Mouse (Mus musculus): Measurements from ENCODE around the gene Pde3b.
A peak's percentile ranks its signal among the peaks of the same experiment; 100 is the strongest.
"Not testable (repeated sequence)": the region's sequence is repeated elsewhere in the genome, so short reads cannot be mapped to it uniquely, and the experiment has no call there.

Pde3b gene

DNA sequence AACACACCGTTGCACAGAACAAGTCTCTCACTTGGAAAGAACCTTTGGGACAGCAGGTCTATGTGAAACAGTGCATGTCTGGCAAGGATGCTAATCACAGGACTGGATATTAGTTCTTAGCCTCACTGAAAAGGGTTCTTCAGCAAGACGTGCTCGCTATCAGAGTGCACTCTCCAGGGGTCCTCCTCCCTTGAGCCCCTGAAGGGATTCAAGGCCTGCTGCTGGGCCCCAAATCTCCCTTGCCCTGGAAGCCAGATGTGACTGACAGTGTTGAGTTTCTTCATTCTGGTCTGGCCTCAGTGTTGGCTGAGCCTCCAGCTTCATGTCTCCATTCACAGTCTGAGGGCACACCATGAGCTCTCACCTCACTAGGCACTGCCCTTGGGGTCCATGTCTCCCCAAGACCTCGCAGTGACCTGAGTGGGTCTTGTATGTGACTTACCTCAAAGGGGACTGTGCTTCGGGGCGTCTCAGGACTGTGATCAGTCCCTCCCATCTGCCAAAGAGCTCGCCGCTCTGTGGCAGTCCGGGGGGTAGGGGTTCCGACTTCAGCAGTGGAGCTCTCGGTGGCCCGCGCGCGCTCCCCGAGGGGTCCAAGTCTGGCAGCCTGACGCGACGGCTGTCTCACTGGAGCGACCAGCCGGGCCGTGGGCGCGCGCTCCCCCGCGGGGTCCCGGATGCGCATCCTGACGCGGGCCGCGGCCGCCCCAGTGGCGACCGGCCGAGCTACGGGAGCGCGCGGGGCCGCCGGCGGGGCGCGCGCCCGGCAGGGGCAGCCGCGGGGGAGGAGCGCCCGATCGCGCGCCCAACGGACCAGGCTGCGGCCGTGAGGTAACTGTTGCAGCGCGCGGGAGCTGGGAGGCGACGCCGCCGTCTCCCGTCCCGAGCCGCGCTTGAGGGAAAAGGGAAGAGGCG, at the start of gene Pde3b:
TSS of gene Pde3b (plus strand) at position 861 of the 915 bp plus-strand sequence.
- DNase-seq (ENCODE audit: low spot score in 2 of 2): peak; percentile 57 to 66

DNA sequence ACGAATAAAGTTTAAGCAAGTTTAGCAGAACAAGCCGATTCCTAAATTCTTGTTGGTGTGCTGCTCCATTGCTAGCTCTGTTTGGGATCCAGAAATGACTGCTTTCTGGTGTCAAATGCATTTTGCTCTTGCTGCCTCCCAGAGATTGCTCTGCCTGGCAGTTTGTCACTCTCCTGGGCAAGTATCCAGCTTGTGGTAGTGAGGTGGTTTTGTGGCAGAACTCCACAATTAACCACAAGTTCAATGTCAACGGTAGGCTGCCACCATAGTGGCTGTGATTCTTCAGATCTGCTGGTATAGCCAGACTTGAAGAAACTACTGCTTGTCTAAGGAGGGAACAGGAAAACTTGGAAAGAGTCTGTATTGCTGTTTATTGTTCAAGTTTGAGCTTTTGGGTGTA, 13.0 kb upstream of the Pde3b start:
- no peak for DNase-seq (ENCODE audit: low spot score in 2 of 2)

DNA sequence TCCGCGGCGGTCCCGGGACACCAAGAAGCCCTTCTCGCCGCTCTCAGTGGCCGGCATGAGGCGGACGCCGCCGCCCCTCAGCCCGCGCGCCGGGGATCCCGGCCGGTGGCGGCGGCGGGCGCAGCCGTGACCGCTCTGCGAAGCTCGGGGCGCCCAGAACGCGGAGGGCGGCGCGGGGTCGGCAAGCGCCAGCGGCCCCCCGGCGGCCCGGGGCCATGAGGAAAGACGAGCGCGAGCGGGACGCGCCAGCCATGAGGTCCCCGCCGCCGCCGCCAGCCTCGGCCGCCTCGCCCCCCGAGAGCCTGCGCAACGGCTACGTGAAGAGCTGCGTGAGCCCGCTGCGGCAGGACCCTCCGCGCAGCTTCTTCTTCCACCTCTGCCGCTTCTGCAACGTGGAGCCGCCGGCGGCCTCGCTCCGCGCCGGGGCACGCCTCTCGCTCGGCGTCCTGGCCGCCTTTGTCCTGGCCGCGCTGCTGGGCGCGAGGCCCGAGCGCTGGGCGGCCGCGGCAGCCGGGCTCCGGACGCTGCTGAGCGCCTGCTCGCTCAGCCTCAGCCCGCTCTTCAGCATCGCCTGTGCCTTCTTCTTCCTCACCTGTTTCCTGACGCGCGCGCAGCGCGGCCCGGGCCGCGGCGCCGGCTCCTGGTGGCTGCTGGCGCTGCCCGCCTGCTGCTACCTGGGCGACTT, 397 bp downstream of the Pde3b start:
- DNase-seq (ENCODE audit: low spot score in 2 of 2): peak; percentile 26 to 59

DNA sequence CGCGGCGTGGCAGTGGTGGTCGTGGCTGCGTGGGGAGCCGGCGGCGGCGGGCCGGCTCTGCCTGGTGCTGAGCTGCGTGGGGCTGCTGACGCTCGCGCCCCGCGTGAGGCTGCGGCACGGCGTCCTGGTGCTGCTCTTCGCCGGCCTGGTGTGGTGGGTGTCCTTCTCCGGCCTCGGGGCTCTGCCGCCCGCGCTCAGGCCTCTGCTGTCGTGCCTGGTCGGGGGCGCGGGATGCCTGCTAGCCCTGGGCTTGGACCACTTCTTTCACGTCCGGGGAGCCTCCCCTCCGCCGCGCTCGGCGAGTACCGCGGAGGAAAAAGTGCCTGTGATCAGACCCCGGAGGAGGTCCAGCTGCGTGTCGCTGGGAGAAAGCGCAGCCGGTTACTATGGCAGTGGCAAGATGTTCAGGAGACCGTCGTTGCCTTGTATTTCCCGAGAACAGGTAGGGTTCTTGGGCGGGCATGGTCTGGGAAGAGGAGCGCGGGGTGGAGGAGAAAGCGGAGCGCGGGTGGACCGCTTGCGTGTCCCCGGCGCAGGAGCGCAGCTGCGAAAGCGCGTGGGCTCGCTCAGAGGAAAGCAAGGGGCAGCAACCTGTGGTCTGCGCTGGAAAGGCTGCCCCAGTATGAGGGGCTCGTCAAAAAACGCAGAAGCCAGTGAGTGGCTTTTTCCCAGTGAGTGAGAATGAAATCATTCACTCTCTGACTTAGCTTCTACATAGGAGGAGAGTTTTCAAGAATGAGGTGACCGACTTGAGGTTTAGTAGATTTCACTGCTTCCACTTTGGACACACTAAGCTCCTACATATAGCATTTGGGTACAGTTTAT, 1.2 kb downstream of the Pde3b start:
- DNase-seq (ENCODE audit: low spot score in 2 of 2): peak; percentile 25 to 60

DNA sequence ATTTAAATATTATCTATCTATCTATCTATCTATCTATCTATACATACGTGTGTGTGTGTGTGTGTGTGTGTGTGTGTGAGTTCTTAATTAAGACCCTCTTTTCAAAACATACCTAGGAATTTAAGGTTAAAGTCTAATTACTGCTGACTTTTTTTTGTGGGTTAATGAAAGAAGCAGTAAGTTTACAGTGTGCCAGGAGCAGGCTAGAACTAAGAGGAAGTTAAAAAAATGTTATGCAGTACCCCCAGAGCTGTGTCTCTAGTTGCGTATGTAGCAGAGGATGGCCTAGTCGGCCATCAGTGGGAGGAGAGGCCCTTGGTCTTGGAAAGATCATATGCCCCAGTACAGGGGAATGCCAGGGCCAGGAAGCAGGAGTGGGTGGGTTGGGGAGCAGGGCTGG, 4.2 kb downstream of the Pde3b start:
- DNase-seq (ENCODE audit: low spot score in 2 of 2): not testable (repeated sequence)

DNA sequence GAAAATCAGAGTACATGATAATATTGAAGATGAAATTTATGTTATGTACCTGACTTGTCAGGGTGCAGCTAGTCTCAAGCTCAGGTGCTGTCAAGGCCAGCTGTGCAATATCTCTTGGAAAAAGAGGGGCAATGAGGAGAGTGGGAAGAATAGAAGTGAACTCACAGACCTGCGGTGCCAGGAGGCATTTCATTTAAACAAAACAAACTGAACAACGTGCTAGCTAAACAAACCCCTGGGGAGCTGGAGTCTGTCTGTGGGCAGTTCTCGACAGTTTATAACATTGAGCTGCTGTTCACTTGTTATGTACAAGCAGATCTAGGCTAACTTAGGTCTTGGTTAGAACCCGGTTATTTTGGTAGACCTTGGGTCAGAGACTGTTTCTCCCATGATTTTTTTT, 5.8 kb downstream of the Pde3b start:
- DNase-seq (ENCODE audit: low spot score in 2 of 2): no peak

DNA sequence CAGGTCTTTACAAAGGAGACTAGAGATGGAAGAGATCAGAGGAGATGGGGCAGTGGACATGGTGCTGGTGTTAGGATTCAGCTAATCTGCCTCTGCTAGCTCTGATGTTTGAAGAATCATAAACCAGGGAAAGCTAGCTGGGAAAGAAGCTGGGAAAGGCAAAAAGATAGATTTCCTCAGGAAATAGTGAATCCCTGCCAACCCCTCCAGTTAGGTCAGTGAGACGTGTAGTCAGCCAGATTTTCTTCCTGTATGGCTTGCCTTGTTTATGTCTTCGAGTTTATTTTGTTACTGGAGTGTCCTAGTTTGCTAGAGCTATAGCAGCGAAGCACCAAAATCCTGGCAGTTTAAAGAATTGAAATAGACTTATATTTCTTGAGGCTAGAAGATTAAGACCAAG, 7.1 kb downstream of the Pde3b start:
- DNase-seq (ENCODE audit: low spot score in 2 of 2): no peak

DNA sequence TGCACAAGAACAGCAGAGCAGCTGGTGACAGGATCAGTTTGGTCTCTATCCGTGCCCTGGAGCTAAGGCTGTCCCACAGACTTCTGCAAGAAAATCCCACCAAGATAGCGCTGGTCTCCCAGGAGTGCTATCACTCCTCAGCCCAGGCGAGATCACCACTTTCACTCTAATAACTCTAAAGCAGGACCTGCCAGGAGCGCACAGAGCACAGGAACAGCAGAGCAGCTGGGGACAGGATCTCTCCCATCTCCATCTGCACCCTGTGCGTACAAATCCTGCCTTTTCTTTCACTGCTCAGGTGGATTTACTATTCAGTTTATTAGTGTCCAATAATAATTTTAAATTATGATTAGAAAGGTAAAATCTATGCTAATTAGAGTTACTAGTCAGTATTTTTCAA, 14.7 kb downstream of the Pde3b start:
- DNase-seq (ENCODE audit: low spot score in 2 of 2): no peak

DNA sequence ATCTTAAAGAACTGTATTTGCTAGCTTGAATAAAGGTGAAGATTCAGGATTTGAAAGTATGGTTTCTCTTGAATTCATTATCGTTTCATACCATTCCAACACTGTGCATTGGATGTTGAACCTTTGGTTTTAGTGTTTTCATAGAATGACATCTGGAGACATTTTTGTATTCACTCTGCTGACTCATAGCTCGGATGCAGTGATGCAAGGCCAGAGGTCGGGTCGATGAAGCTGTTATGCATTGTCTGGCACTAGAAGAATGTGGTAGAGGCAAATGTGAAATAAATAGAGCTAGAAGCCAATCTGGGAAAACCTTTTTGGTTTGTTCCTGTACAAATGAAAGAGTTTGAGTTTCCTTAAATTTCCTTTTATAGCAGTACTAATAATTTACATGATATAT, 16.9 kb downstream of the Pde3b start:
- no peak for DNase-seq (ENCODE audit: low spot score in 2 of 2)

DNA sequence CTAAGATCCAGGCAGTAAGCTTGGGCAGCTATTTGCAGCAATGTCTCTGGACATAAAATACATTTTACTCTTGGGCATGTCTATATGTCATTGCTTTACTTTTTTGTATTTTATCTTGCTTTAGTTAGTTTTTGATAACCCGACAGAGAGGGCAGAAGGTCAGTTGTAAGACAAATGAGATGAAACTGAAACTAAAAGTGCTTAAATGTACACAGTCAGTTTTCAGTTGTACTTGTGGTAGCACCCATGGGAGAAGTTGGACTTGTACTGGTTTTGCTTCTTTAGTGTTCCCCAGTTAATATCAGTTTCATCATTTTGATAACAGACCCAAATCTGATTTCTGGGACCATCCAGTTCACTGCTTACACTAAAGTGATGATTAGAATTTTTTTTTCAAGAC, 24.6 kb downstream of the Pde3b start:
- no peak for DNase-seq (ENCODE audit: low spot score in 2 of 2)

DNA sequence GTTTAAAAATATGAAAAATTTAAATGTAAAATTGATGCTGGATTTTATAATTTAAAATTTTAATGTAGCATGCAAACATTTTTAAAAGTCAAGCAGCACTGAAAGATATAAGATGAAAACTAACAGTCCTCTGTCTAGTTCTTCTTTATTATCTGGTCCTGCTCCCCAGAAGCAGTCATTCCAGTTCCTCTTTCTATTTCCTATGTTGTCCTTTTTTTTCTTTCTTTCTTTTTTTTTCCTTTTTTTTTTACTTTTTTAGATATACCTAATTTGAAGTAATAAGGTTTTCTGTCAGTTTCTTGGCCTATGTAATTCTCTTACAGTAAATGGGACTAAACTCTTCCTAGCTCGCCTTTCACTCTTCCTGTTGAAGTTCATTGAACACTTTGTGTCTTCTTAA, 25.4 kb downstream of the Pde3b start:
- no peak for DNase-seq (ENCODE audit: low spot score in 2 of 2)

DNA sequence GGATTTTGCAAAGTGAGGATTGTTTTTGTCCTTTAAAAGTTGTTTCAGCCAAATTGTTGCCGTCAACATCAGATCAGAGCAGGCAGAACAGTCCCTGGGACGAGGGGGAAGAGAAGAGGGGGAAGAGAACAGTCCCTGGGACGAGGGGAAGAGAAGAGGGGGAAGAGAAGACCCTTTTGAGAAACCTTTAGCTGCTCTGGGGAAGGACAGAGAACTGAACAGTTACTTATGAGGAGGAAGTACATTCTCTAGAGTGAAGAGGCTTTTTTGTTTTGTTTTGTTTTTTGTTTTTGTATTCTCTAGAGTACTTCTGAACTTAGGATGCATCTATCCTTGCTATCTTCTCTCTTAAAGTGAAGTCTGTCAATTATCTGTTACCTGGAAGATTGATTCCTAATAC, 37.8 kb downstream of the Pde3b start:
- no peak for DNase-seq (ENCODE audit: low spot score in 2 of 2)

DNA sequence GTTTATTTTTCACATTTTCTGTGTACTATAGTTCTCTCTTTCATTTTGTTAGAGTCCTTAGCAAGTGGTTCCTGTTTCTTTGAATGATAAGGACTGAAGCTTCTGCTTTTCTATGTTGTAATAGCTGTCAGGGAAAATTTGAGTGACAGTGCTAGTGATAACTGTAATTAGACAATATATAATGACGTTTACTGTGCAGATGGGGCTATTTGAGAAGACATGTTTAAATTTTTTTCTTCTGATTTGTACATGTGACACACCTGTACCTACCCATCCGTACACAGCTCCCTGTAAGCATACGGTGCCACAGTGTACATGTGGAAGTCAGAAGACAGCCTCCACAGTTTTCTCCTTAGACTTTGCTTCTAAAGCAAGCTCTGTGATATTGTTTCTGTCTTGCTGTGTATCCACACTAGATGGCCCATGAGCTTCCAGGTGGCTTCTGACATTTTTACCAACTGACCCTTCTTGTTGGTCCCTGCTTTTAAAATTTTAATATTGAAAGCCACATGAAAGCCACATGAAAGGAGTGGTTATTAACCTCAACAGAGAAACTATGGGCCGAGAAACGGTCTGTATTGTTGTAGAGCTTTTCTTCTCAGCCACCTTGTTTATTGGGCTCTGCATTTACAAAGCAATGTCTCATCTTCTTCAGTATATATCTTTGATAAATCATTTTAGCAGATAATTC, 38.4 kb downstream of the Pde3b start:
- DNase-seq (ENCODE audit: low spot score in 2 of 2): no peak

DNA sequence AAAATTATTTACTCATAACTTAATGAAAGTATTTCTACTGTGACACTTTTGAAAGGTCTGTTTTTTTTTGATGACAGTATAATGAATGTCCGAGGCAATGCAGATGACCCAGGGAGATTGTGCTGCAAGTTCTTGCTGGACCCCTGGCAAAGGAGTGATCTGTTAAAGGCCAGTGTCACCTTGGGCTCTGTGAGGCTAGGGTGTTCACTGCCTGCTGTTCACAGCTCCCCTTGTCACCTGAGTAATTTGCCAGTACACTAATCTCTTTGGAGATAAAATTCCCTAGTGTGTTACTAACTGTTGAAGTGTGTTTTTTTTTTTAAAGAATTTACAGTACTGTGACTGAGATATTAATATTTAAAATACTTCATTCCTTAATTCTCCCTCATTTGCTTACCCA, 39.8 kb downstream of the Pde3b start:
- no peak for DNase-seq (ENCODE audit: low spot score in 2 of 2)

DNA sequence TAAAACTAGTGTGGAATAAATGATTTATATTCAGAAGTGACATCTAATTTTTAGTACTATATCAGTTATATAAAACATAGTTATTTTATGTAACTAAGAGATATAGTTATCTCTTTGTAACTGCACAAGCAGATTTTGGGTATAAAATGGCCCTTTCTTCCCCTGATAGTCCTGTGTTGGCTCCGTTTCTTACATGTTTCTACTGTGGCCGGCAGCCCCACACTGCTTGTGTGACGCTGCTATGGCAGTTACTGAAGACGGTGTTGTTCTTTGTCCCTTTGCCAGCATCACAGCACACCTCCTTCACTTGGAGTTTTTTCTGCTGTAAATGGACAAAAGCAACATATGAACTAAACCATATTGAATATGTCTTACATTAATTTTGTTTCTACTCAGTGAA, 41.8 kb downstream of the Pde3b start:
- DNase-seq (ENCODE audit: low spot score in 2 of 2): no peak

DNA sequence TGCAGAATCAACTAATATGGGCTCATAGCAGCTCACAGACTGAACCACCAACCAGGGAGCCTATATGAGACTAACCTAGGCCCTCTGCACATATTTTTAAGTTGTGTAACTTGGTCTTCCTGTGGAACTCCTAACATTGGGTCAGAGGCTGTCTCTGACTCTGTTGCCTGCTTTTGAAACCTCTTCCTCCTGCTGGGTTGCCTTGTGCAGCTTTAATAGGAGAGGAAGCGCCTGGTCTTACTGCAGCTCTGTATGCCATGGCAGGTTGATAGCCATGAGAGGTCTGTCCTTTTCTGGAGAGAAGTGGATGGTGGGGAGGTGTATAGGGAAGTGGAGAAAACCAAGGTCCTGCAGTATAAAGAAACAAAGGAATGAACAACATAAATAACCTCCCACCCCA, 44.8 kb downstream of the Pde3b start:
- DNase-seq (ENCODE audit: low spot score in 2 of 2): no peak

DNA sequence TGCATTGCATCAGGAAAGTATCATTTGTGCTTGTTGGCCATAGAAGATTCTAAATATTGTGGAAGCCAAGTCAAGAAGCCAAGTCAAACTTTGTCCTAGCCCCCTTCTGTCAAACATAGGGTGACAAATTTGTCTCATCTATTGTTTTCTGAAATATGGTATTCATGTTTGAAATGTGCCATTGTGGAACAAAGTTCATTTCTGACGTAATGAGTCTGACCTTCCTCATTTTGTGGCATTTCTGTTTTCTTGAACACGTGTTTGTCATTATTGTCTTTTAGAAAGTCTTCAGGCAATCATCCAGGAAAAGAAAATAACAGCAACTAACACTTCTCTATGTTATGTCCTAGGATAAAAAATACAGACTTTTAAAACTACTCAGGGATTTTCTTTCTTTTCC, 46.6 kb downstream of the Pde3b start:
- no peak for DNase-seq (ENCODE audit: low spot score in 2 of 2)

DNA sequence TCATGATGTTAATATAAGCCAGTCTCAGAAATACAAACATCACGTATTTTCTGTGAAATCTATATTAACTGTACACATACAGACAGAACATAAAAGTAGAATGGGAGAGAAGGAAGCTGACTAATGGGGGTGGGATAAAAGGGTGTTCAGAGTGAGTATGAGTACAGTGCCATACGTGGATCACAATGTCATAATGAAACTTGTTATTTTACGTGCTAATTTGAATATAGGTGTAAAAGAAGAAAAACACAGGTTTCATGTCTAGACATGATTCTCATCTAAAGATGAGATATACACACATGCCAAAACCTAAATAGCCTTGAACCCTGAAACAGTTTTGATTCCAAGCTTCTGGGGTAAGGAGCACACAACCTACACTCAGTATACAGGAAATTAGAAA, 51.3 kb downstream of the Pde3b start:
- DNase-seq (ENCODE audit: low spot score in 2 of 2): no peak

DNA sequence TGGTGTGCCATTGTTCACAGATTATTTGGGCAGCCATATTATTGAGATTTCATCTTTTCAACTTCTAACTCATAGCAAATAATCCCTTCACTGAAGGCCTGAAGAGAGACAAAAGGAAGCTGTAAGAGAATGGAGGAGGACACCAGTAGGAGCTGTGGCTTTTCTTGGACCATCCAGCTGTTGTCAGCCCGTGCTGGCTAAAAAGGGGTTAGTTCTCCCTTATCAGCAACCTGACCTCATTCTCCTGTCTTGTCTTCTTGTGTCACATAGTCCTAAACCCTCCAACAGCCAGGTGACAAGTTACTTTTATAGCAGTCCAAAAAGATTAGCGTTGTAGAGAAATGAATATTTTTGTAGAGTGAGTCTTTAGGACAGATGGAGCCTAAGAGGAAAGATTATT, 57.4 kb downstream of the Pde3b start:
- DNase-seq (ENCODE audit: low spot score in 2 of 2): no peak

DNA sequence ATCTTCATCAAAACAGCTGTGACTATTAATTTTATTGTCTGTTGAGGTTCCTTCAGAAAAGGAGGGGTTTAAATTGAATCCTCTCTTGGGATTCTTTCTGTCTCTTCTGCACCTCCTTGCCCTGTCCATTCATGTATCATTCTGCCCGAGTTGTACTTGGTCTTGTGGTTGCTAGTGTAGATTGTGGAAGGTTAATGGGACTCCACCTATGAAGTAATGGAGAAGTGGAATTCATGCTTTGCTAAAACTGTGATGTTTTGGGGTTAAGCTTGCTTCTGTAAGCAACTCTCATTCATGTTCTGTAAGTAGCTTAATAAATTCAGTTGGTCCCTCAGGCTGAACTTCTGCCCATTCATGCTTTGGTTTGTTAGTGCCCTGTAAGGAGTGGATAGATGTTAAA, 59.8 kb downstream of the Pde3b start:
- no peak for DNase-seq (ENCODE audit: low spot score in 2 of 2)

DNA sequence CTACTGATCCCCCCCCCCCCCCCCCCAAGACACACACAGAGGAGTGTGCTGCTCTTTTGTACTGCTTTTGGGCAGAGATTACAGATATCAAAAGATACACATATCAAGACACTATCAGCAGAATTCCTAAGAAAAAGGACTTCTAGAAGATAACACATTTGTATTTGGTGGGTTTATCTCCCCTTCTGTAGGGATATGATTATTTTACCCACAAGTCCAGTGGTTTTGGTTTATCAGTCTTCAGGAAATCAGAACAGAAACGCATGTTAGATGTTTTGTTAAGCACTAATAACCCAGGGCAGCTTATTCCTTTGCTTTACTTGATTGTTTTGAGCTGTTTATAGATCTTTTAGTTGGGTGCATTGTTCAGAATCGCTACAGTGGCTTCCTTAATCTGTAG, 62.8 kb downstream of the Pde3b start:
- no peak for DNase-seq (ENCODE audit: low spot score in 2 of 2)

DNA sequence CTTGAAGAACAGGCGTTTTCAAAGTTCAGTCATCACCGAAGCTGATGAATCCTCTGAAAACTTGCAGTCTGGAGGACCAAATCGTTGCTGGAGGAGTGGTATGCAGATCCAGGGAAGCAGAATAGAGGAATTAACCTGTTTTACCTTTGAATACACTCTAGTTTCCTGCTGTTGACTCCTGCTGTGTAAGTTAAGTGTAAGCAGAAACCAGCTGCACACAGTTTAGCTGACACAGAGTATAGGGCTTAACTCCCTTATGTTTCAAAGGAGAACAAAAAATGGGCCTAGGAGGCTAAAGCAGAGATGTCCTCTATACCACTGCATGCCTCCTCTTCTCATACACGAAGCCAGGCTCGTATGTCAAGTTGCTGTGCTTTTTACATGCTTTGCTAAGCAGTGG, 63.8 kb downstream of the Pde3b start:
- DNase-seq (ENCODE audit: low spot score in 2 of 2): no peak

Data from urinary bladder, postnatal 4 days (tissue).